Mouse (Mus musculus): ENCODE results near the gene Haus7.

DNA sequence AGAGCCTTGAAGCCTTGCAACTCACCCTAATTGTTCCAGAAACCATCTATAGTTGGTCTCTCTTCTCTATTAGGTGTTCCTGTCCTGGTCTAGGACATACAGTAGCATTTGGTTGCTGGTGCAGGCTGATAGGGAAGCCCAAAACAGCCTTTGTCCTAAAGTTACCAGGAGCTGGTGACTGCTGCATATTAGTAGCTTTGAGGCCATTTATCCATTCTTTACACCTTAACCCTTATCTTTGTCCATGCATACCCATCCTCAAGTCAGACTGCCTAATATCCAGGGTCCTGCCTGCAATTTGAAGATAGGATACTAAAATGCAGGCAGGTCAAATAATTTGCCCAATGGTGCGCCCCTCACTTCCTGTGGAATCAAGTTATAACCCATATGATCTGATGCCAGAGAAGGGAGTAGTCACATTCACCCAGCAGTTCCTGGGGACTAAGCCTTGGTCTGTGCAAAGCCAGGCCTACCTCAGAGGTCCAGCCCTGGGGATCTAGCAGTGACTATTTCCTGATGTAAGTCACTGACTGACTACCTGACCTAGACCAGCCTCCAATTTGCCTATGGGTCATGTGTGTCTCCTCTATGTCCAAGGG lies 16.9 kb upstream of the Haus7 start:
- TF ChIP-seq POLR2A (IDR thresholded peaks at IDR 0.05; ENCODE audit: low read depth, low read length) (no peak), CTCF (IDR thresholded peaks at IDR 0.05; ENCODE audit: extremely low read depth, insufficient read length, insufficient replicate concordance, low read depth, low read length) (no peak)

Measured in small intestine, adult 2 months (tissue).